Mouse (Mus musculus) kidney, postnatal 0 days (tissue): ENCODE measurements at regions not wholly inside any gene's neighbourhood (a gene's known extent, or its start where the extent isn't known, plus 50 kb on each side); places are given as distances from the start of the nearest gene placed in this dataset.

ENCODE experiments used
- ATAC-seq: fragments of 200-750 bp; cut with Nextera tagmentation; replicated peaks from 2 replicates; pipeline ENCODE4 v1.8.0; 2017; ENCODE audit warnings: low read depth, moderate number of reproducible peaks, moderate TSS enrichment, moderate library complexity; ENCODE audit not compliant: low FRiP score
- DNase-seq: peaks from one replicate; pipeline ENCODE4 v3.0.0-alpha.2; 2016; ENCODE audit warnings: low spot score
- H3K27ac ChIP-seq: fragments of 300-500 bp; sonication (generic); 2 replicates; pipeline ENCODE4 v1.5.1; 2014; ENCODE audit warnings: mild to moderate bottlenecking
- H3K27me3 ChIP-seq: fragments of 300-500 bp; sonication (generic); 2 replicates; pipeline ENCODE4 v1.6.1; 2014; ENCODE audit warnings: low read length, mixed read lengths; ENCODE audit not compliant: insufficient read depth
- H3K36me3 ChIP-seq: fragments of 300-500 bp; sonication (generic); 2 replicates; pipeline ENCODE4 v1.6.1; 2014; ENCODE audit warnings: low read length, mixed read lengths; ENCODE audit not compliant: insufficient read depth
- H3K4me1 ChIP-seq: fragments of 300-500 bp; sonication (generic); replicated peaks from 2 replicates; pipeline ENCODE4 v1.6.1; 2014; ENCODE audit warnings: antibody characterized with exemption, low read length, mixed read lengths; ENCODE audit not compliant: insufficient read depth
- H3K4me2 ChIP-seq: fragments of 300-500 bp; sonication (generic); 2 replicates; pipeline ENCODE4 v1.6.1; 2014; ENCODE audit warnings: mild to moderate bottlenecking, low read length, moderate library complexity, mixed read lengths
- H3K4me3 ChIP-seq: fragments of 300-500 bp; sonication (generic); replicated peaks from 2 replicates; pipeline ENCODE4 v1.5.1; 2014; ENCODE audit warnings: low read depth, low read length
- H3K9ac ChIP-seq: fragments of 300-500 bp; sonication (generic); 2 replicates; pipeline ENCODE4 v1.6.1; 2014; ENCODE audit warnings: low read depth, low read length
- H3K9me3 ChIP-seq: fragments of 300-500 bp; sonication (generic); replicated peaks from 2 replicates; pipeline ENCODE4 v1.6.1; 2016; ENCODE audit warnings: low read length, inconsistent platforms, mixed read lengths
- CTCF ChIP-seq: IDR thresholded peaks from 2 replicates; pipeline ENCODE4 v1.5.1; 2016; ENCODE audit warnings: antibody characterized with exemption, low read depth, mild to moderate bottlenecking, moderate library complexity
- WGBS: fragments of 180-500 bp; shearing (Covaris S2); extraction: QIAGEN DNeasy Blood & Tissue Kit; methylation state at CpG from one replicate; pipeline ENCODE4 v1.1.7; 2014; 5-methylcytosine and 5-hydroxymethylcytosine counted together

DNA sequence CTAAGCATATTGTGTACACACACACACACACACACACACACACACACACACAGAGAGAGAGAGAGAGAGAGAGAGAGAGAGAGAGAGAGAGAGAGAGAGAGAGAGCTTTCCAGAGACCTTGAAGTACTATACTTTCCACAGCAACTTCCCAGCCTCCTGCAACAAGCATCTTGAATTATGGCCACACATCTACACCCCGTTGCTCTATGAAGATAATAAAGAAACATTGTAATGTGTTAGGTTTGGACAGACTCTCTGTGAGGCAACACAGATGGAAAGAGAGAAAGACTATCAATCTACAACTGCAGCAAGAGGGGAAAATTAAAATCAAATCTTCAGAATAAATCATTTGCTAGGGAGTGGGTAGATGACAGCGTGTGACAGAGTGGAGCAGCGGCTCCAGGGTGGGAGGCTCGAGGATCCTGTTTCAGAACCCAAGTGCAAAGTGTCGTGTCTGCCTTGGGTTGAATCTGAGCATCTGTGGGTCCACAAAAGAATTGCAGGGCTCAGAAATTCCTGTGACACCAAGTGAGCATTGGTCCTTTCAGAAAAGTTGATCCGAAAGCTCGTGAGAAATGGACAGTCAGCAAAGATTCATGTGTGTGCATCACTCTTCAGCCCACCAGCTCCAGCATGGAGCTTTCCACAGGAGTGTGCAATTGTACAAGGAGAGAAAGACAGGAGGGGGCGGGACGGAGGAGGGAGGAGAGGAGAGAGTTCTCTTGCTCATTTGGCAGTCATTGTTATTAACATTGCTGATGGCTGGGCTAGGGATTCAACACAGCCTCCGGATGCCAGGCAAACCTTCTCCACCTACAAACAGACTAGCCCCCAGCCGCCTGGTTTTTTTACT, 203.6 kb upstream of the Gimd1 start:
- H3K9me3 ChIP-seq = no peaks in the 10 kb centered on the region
- H3K36me3 ChIP-seq = no peaks in the 10 kb centered on the region
- H3K4me2 ChIP-seq = peak overlapping the region; percentile 27; the same call in 1 of the 2 replicates
- ATAC-seq (peak; percentile 54), DNase-seq (peak; percentile 54)
- TF ChIP-seq CTCF = peak; percentile 41; the same call in 1 of the 2 replicates
- H3K27me3 ChIP-seq = no peaks in the 10 kb centered on the region
- 20% methylated on average over 11 of the region's 11 CpGs for WGBS
- no peaks in the 10 kb centered on the region for H3K4me1 ChIP-seq
- H3K4me3 ChIP-seq = no peak overlapping the region
- no peak overlapping the region for H3K27ac ChIP-seq
- H3K9ac ChIP-seq = no peak overlapping the region

DNA sequence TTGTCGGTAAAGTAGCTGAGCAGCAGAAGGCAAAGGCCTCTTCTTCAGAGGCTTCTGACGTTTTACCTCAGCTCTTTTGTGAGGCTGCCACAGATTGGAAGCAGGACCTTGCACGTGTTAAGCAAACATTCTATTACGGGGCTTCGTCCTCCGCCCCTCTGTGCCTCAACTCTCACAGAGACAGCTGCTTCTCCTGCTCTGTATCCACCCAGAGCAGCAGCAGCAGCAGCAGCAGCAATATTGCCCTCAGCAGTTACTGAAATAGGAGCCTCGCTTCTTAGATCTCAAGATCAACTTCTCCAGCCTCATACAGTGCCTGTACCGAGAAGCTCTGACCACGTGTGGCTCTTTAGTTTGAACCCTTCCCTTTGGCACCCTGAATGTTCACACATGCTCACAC, 202.4 kb upstream of the Gimd1 start:
- H3K4me3 ChIP-seq = no peak overlapping the region
- H3K4me2 ChIP-seq = no peak overlapping the region
- no peak overlapping the region for H3K9ac ChIP-seq
- DNase-seq (no peak), ATAC-seq (no peak)
- H3K36me3 ChIP-seq = no peaks in the 10 kb centered on the region
- WGBS = 54% methylated on average over 9 of the region's 9 CpGs
- no peaks in the 10 kb centered on the region for H3K4me1 ChIP-seq
- no peak overlapping the region for H3K27ac ChIP-seq
- H3K27me3 ChIP-seq = no peaks in the 10 kb centered on the region
- TF ChIP-seq CTCF = no peak
- no peaks in the 10 kb centered on the region for H3K9me3 ChIP-seq

DNA sequence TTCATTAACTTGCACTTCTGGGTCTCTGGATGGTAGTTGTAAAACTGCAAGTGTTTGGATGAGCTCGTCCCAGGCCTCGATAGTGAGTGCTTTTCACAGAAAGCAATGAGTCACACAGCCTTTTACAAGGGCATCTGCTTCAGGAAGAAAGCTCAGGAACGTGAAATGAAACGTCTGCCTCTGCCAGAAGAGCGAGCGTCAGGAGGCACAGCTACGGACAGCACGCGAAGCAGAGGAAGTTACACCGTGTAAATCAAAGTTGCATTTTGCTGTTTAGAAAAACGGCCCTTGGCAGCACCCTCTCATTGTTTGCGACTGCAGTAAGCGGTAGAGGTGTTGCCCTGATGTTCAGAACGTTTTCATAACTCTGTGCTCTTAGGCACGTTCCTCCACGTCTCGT, 201.5 kb upstream of the Gimd1 start:
- Histone ChIP-seq H3K27me3 (no peaks in the 10 kb centered on the region), H3K9me3 (no peaks in the 10 kb centered on the region), H3K36me3 (no peaks in the 10 kb centered on the region), H3K4me1 (no peaks in the 10 kb centered on the region), H3K9ac (no peak overlapping the region), H3K4me2 (peak overlapping the region; percentile 27; the same call in 1 of the 2 replicates), H3K4me3 (no peak overlapping the region), H3K27ac (no peak overlapping the region)
- DNase-seq = peak; percentile 36
- ATAC-seq = no peak
- TF ChIP-seq CTCF = no peak
- 35% methylated on average over 17 of the region's 17 CpGs for WGBS

DNA sequence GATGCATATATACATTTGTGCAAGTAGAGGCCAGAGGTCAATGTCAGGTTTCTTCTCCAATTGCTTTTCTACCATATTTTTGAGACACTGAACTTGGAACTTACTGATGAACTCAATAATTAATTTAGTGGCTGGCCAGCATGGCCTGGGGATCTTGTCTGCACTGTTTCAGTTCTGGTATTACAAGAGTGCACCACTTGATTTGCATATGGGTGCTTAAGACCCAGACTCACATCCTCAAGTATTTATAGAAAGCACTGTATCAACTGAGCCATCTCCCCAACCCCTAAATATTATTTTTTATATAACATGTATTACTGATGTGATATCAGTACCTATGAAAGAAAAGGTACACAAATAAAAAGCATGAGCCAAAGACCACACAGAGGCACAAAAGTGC, 197.8 kb upstream of the Gimd1 start:
- no peak for DNase-seq
- no peak overlapping the region for H3K4me3 ChIP-seq
- no peaks in the 10 kb centered on the region for H3K9me3 ChIP-seq
- no peak for TF ChIP-seq CTCF
- H3K27ac ChIP-seq = no peak overlapping the region
- no peaks in the 10 kb centered on the region for H3K36me3 ChIP-seq
- H3K4me2 ChIP-seq = no peak overlapping the region
- no peak overlapping the region for H3K9ac ChIP-seq
- H3K4me1 ChIP-seq = no peaks in the 10 kb centered on the region
- no peak for ATAC-seq
- H3K27me3 ChIP-seq = no peaks in the 10 kb centered on the region

DNA sequence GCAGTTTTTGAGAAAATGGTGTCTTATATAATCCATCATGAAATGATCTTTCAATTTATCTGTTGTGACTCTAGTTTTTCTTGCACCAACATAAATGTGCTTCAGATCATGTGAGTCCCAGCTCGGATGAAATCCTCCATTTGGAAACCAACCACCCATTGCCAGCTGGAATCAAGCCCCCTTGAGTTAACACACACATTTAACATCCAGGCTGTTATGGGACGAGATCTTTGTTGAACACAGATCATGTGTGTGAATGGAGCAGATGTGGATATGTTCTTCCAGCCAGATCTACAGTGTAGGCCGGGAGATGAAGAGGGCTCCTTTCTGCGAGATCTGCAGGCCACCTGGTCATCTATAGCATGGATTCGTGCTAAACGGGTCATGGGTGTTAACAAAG, 188.4 kb upstream of the Gimd1 start:
- no peak for TF ChIP-seq CTCF
- Histone ChIP-seq H3K27me3 (no peaks in the 10 kb centered on the region), H3K4me3 (no peak overlapping the region), H3K9ac (no peak overlapping the region), H3K36me3 (no peaks in the 10 kb centered on the region), H3K27ac (no peak overlapping the region), H3K4me2 (no peak overlapping the region), H3K4me1 (no peaks in the 10 kb centered on the region), H3K9me3 (no peaks in the 10 kb centered on the region)
- WGBS = 93% methylated on average over 6 of the region's 6 CpGs
- DNase-seq (no peak), ATAC-seq (no peak)

DNA sequence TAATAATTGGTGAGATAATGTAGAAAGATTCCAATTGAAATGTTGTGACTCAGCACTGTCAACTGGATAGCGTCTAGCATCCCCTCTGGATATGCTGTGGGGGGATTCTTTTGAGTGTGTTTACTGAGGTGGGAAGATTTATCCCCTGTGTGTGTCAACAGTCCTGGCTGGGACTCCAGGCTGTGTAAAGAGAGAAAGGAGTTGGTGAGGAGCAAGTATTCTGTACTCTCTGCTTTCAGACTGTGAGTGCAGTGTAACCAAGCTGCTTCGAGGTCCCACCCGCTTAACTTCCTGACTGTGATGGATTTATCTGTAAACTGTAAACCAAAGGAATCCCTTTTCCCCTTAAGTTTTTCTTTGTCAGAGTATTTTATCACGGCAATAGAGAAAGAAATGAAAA, 175.7 kb upstream of the Gimd1 start:
- 9% methylated on average over 4 of the region's 4 CpGs for WGBS
- H3K36me3 ChIP-seq = no peaks in the 10 kb centered on the region
- peak; percentile 46; the same call in 1 of the 2 replicates for ATAC-seq
- peak; percentile 64 for DNase-seq
- no peak overlapping the region for H3K4me3 ChIP-seq
- no peak for TF ChIP-seq CTCF
- no peaks in the 10 kb centered on the region for H3K4me1 ChIP-seq
- H3K27me3 ChIP-seq = no peaks in the 10 kb centered on the region
- no peaks in the 10 kb centered on the region for H3K9me3 ChIP-seq
- H3K9ac ChIP-seq = no peak overlapping the region
- no peak overlapping the region for H3K27ac ChIP-seq
- no peak overlapping the region for H3K4me2 ChIP-seq
